Mouse (Mus musculus): ENCODE data around the gene Cmtm4. TPM values are rescaled to one million over a fixed set of nuclear protein-coding genes. Genes with fewer than 3 reads are reported as not detected.

The Cmtm4 gene
- total RNA-seq, 1 experiment = 21.3 TPM

DNA sequence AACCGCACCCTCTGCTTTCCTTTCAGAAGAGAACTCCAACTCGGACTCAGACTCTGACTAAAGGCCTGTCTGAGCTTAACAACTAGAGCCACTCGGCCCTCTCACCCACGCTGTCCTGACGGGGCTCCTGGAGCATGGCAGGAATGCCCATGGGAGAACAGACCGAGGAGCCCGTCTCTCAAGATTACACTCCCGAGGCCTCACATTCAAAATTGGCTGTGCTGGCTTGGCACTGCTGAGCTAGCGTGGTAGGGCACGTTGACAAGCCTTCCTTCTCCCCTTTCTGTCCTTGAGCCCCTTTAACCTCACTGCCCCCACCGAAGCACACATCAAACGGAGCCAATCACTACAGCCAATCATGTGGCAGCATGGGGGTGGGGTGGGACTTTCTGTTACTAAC lies 48.9 kb downstream of the Cmtm4 start:
- TF ChIP-seq MAFK (IDR thresholded peaks at IDR 0.05; ENCODE audit: insufficient read depth, low read depth, low read length) (no peak), ZC3H11A (IDR thresholded peaks at IDR 0.05; ENCODE audit: borderline replicate concordance, low read depth, low read length) (no peak), CHD2 (IDR thresholded peaks at IDR 0.05; ENCODE audit: low read depth, low read length) (no peak), ZNF384 (IDR thresholded peaks at IDR 0.05; ENCODE audit: low read depth, low read length) (no peak), HCFC1 (IDR thresholded peaks at IDR 0.05; ENCODE audit: borderline replicate concordance, insufficient read depth, low read length) (no peak)
- H3K4me3 ChIP-seq (ENCODE audit: insufficient read depth in 1 of 2, low read depth in 1 of 2, low read length in 2 of 2, poor library complexity in 1 of 2, severe bottlenecking in 1 of 2) = no peak overlapping the region
- H3K9me3 ChIP-seq (ENCODE audit: control insufficient read depth, insufficient read depth, low read depth, low read length) = no peaks in the 10 kb centered on the region
- peaks cover 5% of the 10 kb centered on the region; the same call in 1 of the 2 replicates for H3K36me3 ChIP-seq (ENCODE audit: control insufficient read depth, insufficient read depth, low read length, poor library complexity, severe bottlenecking)
- peaks cover 2 to 10% of the 10 kb centered on the region in 2 experiments; a peak in 2 of 4 replicates for H3K4me1 ChIP-seq (ENCODE audit: control insufficient read depth in 2 of 2, insufficient read depth in 2 of 2, low read length in 2 of 2, poor library complexity in 1 of 2)
- in situ Hi-C loops (cut with MboI; ENCODE audit: low sequenced_read_pairs in 2 of 2, unreplicated experiment in 2 of 2) = no loop called here
- DNase-seq (ENCODE audit: low read depth, low spot score) = no peak
- H3K27ac ChIP-seq (ENCODE audit: insufficient read depth, low read depth, low read length, poor library complexity, severe bottlenecking) = no peak overlapping the region
- no peak overlapping the region for H3K9ac ChIP-seq (ENCODE audit: insufficient read depth, low read depth, low read length, poor library complexity, severe bottlenecking)

GRCm38 (mm10) chr8:104344622-104345021 lies 51.0 kb downstream of the Cmtm4 start:
- in situ Hi-C loops (cut with MboI; ENCODE audit: low sequenced_read_pairs in 2 of 2, unreplicated experiment in 2 of 2) = no loop called here
- no peak for TF ChIP-seq CHD2 (IDR thresholded peaks at IDR 0.05; ENCODE audit: low read depth, low read length)
- TF ChIP-seq MAFK (IDR thresholded peaks at IDR 0.05; ENCODE audit: insufficient read depth, low read depth, low read length) = no peak
- TF ChIP-seq HCFC1 (IDR thresholded peaks at IDR 0.05; ENCODE audit: borderline replicate concordance, insufficient read depth, low read length) = no peak
- no peak for TF ChIP-seq ZNF384 (IDR thresholded peaks at IDR 0.05; ENCODE audit: low read depth, low read length)
- no peak for TF ChIP-seq ZC3H11A (IDR thresholded peaks at IDR 0.05; ENCODE audit: borderline replicate concordance, low read depth, low read length)
- H3K9ac ChIP-seq (ENCODE audit: insufficient read depth, low read depth, low read length, poor library complexity, severe bottlenecking) = no peak overlapping the region

GRCm38 (mm10) chr8:104343957-104344356 lies 51.6 kb downstream of the Cmtm4 start:
- peak; percentile 81 for DNase-seq (ENCODE audit: low read depth, low spot score)
- no peak overlapping the region for H3K27ac ChIP-seq (ENCODE audit: insufficient read depth, low read depth, low read length, poor library complexity, severe bottlenecking)
- H3K4me3 ChIP-seq (ENCODE audit: insufficient read depth in 1 of 2, low read depth in 1 of 2, low read length in 2 of 2, poor library complexity in 1 of 2, severe bottlenecking in 1 of 2) = no peak overlapping the region
- TF ChIP-seq ZNF384 (IDR thresholded peaks at IDR 0.05; ENCODE audit: low read depth, low read length) (no peak), ZC3H11A (IDR thresholded peaks at IDR 0.05; ENCODE audit: borderline replicate concordance, low read depth, low read length) (peak; percentile 56; the same call in 1 of the 2 replicates)
- no peaks in the 10 kb centered on the region for H3K9me3 ChIP-seq (ENCODE audit: control insufficient read depth, insufficient read depth, low read depth, low read length)
- in situ Hi-C loops (cut with MboI; ENCODE audit: low sequenced_read_pairs in 2 of 2, unreplicated experiment in 2 of 2) = no loop called here
- H3K4me1 ChIP-seq (ENCODE audit: control insufficient read depth in 2 of 2, insufficient read depth in 2 of 2, low read length in 2 of 2, poor library complexity in 1 of 2) = peaks cover 0 to 15% of the 10 kb centered on the region in 2 experiments; a peak in 2 of 4 replicates
- H3K9ac ChIP-seq (ENCODE audit: insufficient read depth, low read depth, low read length, poor library complexity, severe bottlenecking) = no peak overlapping the region
- H3K36me3 ChIP-seq (ENCODE audit: control insufficient read depth, insufficient read depth, low read length, poor library complexity, severe bottlenecking) = peaks cover 5% of the 10 kb centered on the region; the same call in 1 of the 2 replicates

More at GRCm38 (mm10) chr8:104344622-104345021, 51.0 kb downstream of the Cmtm4 start:
- no peak for DNase-seq (ENCODE audit: low read depth, low spot score)
- Histone ChIP-seq H3K9me3 (ENCODE audit: control insufficient read depth, insufficient read depth, low read depth, low read length) (no peaks in the 10 kb centered on the region), H3K27ac (ENCODE audit: insufficient read depth, low read depth, low read length, poor library complexity, severe bottlenecking) (no peak overlapping the region), H3K36me3 (ENCODE audit: control insufficient read depth, insufficient read depth, low read length, poor library complexity, severe bottlenecking) (peaks cover 5% of the 10 kb centered on the region; the same call in 1 of the 2 replicates), H3K4me3 (ENCODE audit: insufficient read depth in 1 of 2, low read depth in 1 of 2, low read length in 2 of 2, poor library complexity in 1 of 2, severe bottlenecking in 1 of 2) (no peak overlapping the region), H3K4me1 (ENCODE audit: control insufficient read depth in 2 of 2, insufficient read depth in 2 of 2, low read length in 2 of 2, poor library complexity in 1 of 2) (peaks cover 0 to 14% of the 10 kb centered on the region in 2 experiments; a peak in 2 of 4 replicates)

DNA sequence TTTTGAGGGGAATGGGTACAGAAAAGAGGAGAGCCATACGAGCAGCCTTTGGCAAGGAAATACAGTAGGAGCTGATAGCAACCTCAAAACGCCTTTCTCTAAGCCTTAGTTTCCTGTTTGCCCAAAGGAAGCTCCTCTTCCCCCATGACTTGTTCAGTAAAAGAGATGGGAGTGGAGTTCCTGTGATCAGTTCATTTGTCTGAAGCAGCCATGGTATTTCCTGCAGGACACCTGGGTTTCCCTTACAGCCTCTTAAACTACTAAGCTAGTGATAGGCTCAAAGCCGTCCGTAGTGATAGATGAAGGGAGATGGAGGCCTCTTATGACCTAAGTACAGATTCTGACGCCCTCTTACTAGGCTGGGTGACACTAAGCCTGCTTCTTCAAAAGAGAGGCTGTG lies 53.2 kb downstream of the Cmtm4 start:
- Histone ChIP-seq H3K9ac (ENCODE audit: insufficient read depth, low read depth, low read length, poor library complexity, severe bottlenecking) (no peak overlapping the region), H3K9me3 (ENCODE audit: control insufficient read depth, insufficient read depth, low read depth, low read length) (no peaks in the 10 kb centered on the region), H3K4me3 (ENCODE audit: insufficient read depth in 1 of 2, low read depth in 1 of 2, low read length in 2 of 2, poor library complexity in 1 of 2, severe bottlenecking in 1 of 2) (no peak overlapping the region), H3K27ac (ENCODE audit: insufficient read depth, low read depth, low read length, poor library complexity, severe bottlenecking) (no peak overlapping the region), H3K36me3 (ENCODE audit: control insufficient read depth, insufficient read depth, low read length, poor library complexity, severe bottlenecking) (no peaks in the 10 kb centered on the region), H3K4me1 (ENCODE audit: control insufficient read depth in 2 of 2, insufficient read depth in 2 of 2, low read length in 2 of 2, poor library complexity in 1 of 2) (peaks cover 0 to 15% of the 10 kb centered on the region in 2 experiments; a peak in 2 of 4 replicates)
- TF ChIP-seq ZC3H11A (IDR thresholded peaks at IDR 0.05; ENCODE audit: borderline replicate concordance, low read depth, low read length) (no peak), ZNF384 (IDR thresholded peaks at IDR 0.05; ENCODE audit: low read depth, low read length) (no peak), CHD2 (IDR thresholded peaks at IDR 0.05; ENCODE audit: low read depth, low read length) (no peak), HCFC1 (IDR thresholded peaks at IDR 0.05; ENCODE audit: borderline replicate concordance, insufficient read depth, low read length) (no peak), MAFK (IDR thresholded peaks at IDR 0.05; ENCODE audit: insufficient read depth, low read depth, low read length) (no peak)
- no peak for DNase-seq (ENCODE audit: low read depth, low spot score)
- in situ Hi-C loops (cut with MboI; ENCODE audit: low sequenced_read_pairs in 2 of 2, unreplicated experiment in 2 of 2) = no loop called here

GRCm38 (mm10) chr8:104341678-104342077 lies 53.9 kb downstream of the Cmtm4 start:
- H3K4me1 ChIP-seq (ENCODE audit: control insufficient read depth in 2 of 2, insufficient read depth in 2 of 2, low read length in 2 of 2, poor library complexity in 1 of 2) = peaks cover 0 to 13% of the 10 kb centered on the region in 2 experiments; a peak in 2 of 4 replicates
- TF ChIP-seq ZC3H11A (IDR thresholded peaks at IDR 0.05; ENCODE audit: borderline replicate concordance, low read depth, low read length) (no peak), HCFC1 (IDR thresholded peaks at IDR 0.05; ENCODE audit: borderline replicate concordance, insufficient read depth, low read length) (no peak), MAFK (IDR thresholded peaks at IDR 0.05; ENCODE audit: insufficient read depth, low read depth, low read length) (no peak), ZNF384 (IDR thresholded peaks at IDR 0.05; ENCODE audit: low read depth, low read length) (no peak), CHD2 (IDR thresholded peaks at IDR 0.05; ENCODE audit: low read depth, low read length) (no peak)
- H3K36me3 ChIP-seq (ENCODE audit: control insufficient read depth, insufficient read depth, low read length, poor library complexity, severe bottlenecking) = no peaks in the 10 kb centered on the region
- no peak overlapping the region for H3K9ac ChIP-seq (ENCODE audit: insufficient read depth, low read depth, low read length, poor library complexity, severe bottlenecking)
- in situ Hi-C loops (cut with MboI; ENCODE audit: low sequenced_read_pairs in 2 of 2, unreplicated experiment in 2 of 2) = no loop called here
- peak overlapping the region; percentile 59 to 72; a peak in 3 of 4 replicates for H3K4me3 ChIP-seq (ENCODE audit: insufficient read depth in 1 of 2, low read depth in 1 of 2, low read length in 2 of 2, poor library complexity in 1 of 2, severe bottlenecking in 1 of 2)
- no peaks in the 10 kb centered on the region for H3K9me3 ChIP-seq (ENCODE audit: control insufficient read depth, insufficient read depth, low read depth, low read length)
- H3K27ac ChIP-seq (ENCODE audit: insufficient read depth, low read depth, low read length, poor library complexity, severe bottlenecking) = no peak overlapping the region
- no peak for DNase-seq (ENCODE audit: low read depth, low spot score)

Data from ES-E14 (cell line).